Mouse (Mus musculus) monocyte, adult 5-6 weeks (primary cell): ENCODE data around the gene Rwdd1. TPM values are rescaled to one million over a fixed set of nuclear protein-coding genes. Genes with fewer than 3 reads are reported as not detected.

Source experiments
- total RNA-seq: library from RNA; stranded (forward); fragments of 200-1000, 200-491, 200-594 nt; gene quantifications from 3 replicates; pipeline ENCODE4 v1.2.3, GENCODE M21; 2017

The Rwdd1 gene
- total RNA-seq, 1 experiment from 2014 or later, result 87.2 TPM

Other genes starting within 250 kb of the Rwdd1 start
- not detected in 3 replicates for gene Sult3a2, start 232.9 kb downstream of the Rwdd1 start, total RNA-seq
- gene Sult3a1, start 161.9 kb downstream of the Rwdd1 start, total RNA-seq, result not detected in 3 replicates
- gene Rsph4a, start 114.5 kb downstream of the Rwdd1 start, total RNA-seq, result not detected in 3 replicates
- 75.7 to 106 TPM (median 102 TPM) in 3 replicates for gene Zup1, start 68.4 kb downstream of the Rwdd1 start, total RNA-seq
- gene Trappc3l, start 18.0 kb upstream of the Rwdd1 start, total RNA-seq, result not detected in 3 replicates
- gene Calhm4, start 24.7 kb upstream of the Rwdd1 start, total RNA-seq, result not detected in 3 replicates
- gene Calhm5, start 76.9 kb upstream of the Rwdd1 start, total RNA-seq, result not detected in 3 replicates
- 23.3 to 41.0 TPM (median 24.7 TPM) in 3 replicates for gene Calhm6, start 108.4 kb upstream of the Rwdd1 start, total RNA-seq
- gene Dse, start 188.1 kb upstream of the Rwdd1 start, total RNA-seq, result 52.8 to 55.4 TPM (median 53.9 TPM) in 3 replicates